Mouse (Mus musculus): ENCODE data around the gene Inha. TPM values are rescaled to one million over a fixed set of nuclear protein-coding genes. Genes with fewer than 3 reads are reported as not detected.

The Inha gene
- total and polyA plus RNA-seq, 3 experiments = not detected

GRCm38 (mm10) chr1:75559212-75559925 lies 52.5 kb downstream of the Inha start:
- no peaks in the 10 kb centered on the region for H3K79me2 ChIP-seq (ENCODE audit: control insufficient read depth, insufficient read depth, low read length, poor library complexity)
- H3K9me3 ChIP-seq (replicated peaks; ENCODE audit: insufficient read depth, low read length) = no peaks in the 10 kb centered on the region
- no peaks in the 10 kb centered on the region for H3K4me1 ChIP-seq (ENCODE audit: control insufficient read depth in 1 of 2, insufficient read depth in 2 of 2, low read length in 2 of 2)
- H3K27me3 ChIP-seq (ENCODE audit: control insufficient read depth in 1 of 2, insufficient read depth in 2 of 2, low read length in 2 of 2) = no peaks in the 10 kb centered on the region
- H3K9ac ChIP-seq (ENCODE audit: control insufficient read depth, low read depth, low read length, poor library complexity, severe bottlenecking) = no peak overlapping the region
- H3K27ac ChIP-seq (ENCODE audit: control insufficient read depth, low read depth, low read length) = no peak overlapping the region
- peak; percentile 5 for DNase-seq (ENCODE audit: low read depth, low spot score)
- H3K4me3 ChIP-seq (ENCODE audit: control insufficient read depth in 1 of 2, insufficient read depth in 1 of 2, low read depth in 2 of 2, low read length in 2 of 2) = no peak overlapping the region
- TF ChIP-seq CTCF (IDR thresholded peaks at IDR 0.05 in 2 of 3, conservative IDR thresholded peaks at IDR 0.05 in 1 of 3; ENCODE audit: control insufficient read depth in 1 of 3, insufficient read depth in 1 of 3, low read depth in 2 of 3, low read length in 3 of 3, poor library complexity in 1 of 3, severe bottlenecking in 1 of 3) (peak in 2 of 3 experiments; percentile 41 to 63; a peak in 4 of 6 replicates), MEF2A (IDR thresholded peaks at IDR 0.05; ENCODE audit: extremely low read depth, insufficient replicate concordance, low read depth, low read length, poor library complexity, severe bottlenecking) (no peak)
- no peaks in the 10 kb centered on the region for H3K36me3 ChIP-seq (ENCODE audit: control insufficient read depth in 1 of 2, insufficient read depth in 2 of 2, low read length in 2 of 2)

Other genes starting within 250 kb of the Inha start
- not detected in 2 replicates for gene Ptprn, start 242.6 kb upstream of the Inha start, total RNA-seq (2012; rRNA removed)
- under 1 TPM in 1 of 2 experiments, not detected in 1; 0.13 TPM for gene Ptprn, start 242.6 kb upstream of the Inha start, polyA plus RNA-seq (2012; ENCODE audit: insufficient read depth in 1 of 2, insufficient read length in 2 of 2, low read depth in 1 of 2, low replicate concordance in 2 of 2, missing spikeins in 1 of 2)
- gene Resp18, start 228.7 kb upstream of the Inha start, total RNA-seq (2012; rRNA removed) = not detected in 2 replicates
- not detected for gene Resp18, start 228.7 kb upstream of the Inha start, polyA plus RNA-seq (2012; ENCODE audit: insufficient read depth in 1 of 2, insufficient read length in 2 of 2, low read depth in 1 of 2, low replicate concordance in 2 of 2, missing spikeins in 1 of 2)
- gene Dnpep, start 189.1 kb upstream of the Inha start, total RNA-seq (2012; rRNA removed) = 34.7 and 35.9 TPM in 2 replicates
- gene Dnpep, start 189.1 kb upstream of the Inha start, polyA plus RNA-seq (2012; ENCODE audit: insufficient read depth in 1 of 2, insufficient read length in 2 of 2, low read depth in 1 of 2, low replicate concordance in 2 of 2, missing spikeins in 1 of 2) = 10 to 100 TPM in 1 of 2 experiments, not detected in 1; 59.3 TPM
- 4.6 and 7.2 TPM in 2 replicates for gene Des, start 146.7 kb upstream of the Inha start, total RNA-seq (2012; rRNA removed)
- 1 to 10 TPM in 1 of 2 experiments, not detected in 1; 7.0 TPM for gene Des, start 146.7 kb upstream of the Inha start, polyA plus RNA-seq (2012; ENCODE audit: insufficient read depth in 1 of 2, insufficient read length in 2 of 2, low read depth in 1 of 2, low replicate concordance in 2 of 2, missing spikeins in 1 of 2)
- gene Speg, start 131.8 kb upstream of the Inha start, total RNA-seq (2012; rRNA removed) = 1.7 and 1.8 TPM in 2 replicates
- 1 to 10 TPM in 1 of 2 experiments, not detected in 1; 9.5 TPM for gene Speg, start 131.8 kb upstream of the Inha start, polyA plus RNA-seq (2012; ENCODE audit: insufficient read depth in 1 of 2, insufficient read length in 2 of 2, low read depth in 1 of 2, low replicate concordance in 2 of 2, missing spikeins in 1 of 2)
- gene Gmppa, start 71.1 kb upstream of the Inha start, total RNA-seq (2012; rRNA removed) = 63.8 and 65.0 TPM in 2 replicates
- gene Gmppa, start 71.1 kb upstream of the Inha start, polyA plus RNA-seq (2012; ENCODE audit: insufficient read depth in 1 of 2, insufficient read length in 2 of 2, low read depth in 1 of 2, low replicate concordance in 2 of 2, missing spikeins in 1 of 2) = 100 to 1,000 TPM in 1 of 2 experiments, not detected in 1; 145 TPM
- gene Asic4, start 56.6 kb upstream of the Inha start, total RNA-seq (2012; rRNA removed) = 0.19 TPM in 1 of 2 replicates, not detected in the other
- gene Asic4, start 56.6 kb upstream of the Inha start, polyA plus RNA-seq (2012; ENCODE audit: insufficient read depth in 1 of 2, insufficient read length in 2 of 2, low read depth in 1 of 2, low replicate concordance in 2 of 2, missing spikeins in 1 of 2) = under 1 TPM in 1 of 2 experiments, not detected in 1; 0.18 TPM
- gene Chpf, start 27.8 kb upstream of the Inha start, total RNA-seq (2012; rRNA removed) = 23.9 and 32.3 TPM in 2 replicates
- 10 to 100 TPM in 1 of 2 experiments, not detected in 1; 49.0 TPM for gene Chpf, start 27.8 kb upstream of the Inha start, polyA plus RNA-seq (2012; ENCODE audit: insufficient read depth in 1 of 2, insufficient read length in 2 of 2, low read depth in 1 of 2, low replicate concordance in 2 of 2, missing spikeins in 1 of 2)
- gene Tmem198, start 27.5 kb upstream of the Inha start, total RNA-seq (2012; rRNA removed) = 0.33 and 0.65 TPM in 2 replicates
- gene Tmem198, start 27.5 kb upstream of the Inha start, polyA plus RNA-seq (2012; ENCODE audit: insufficient read depth in 1 of 2, insufficient read length in 2 of 2, low read depth in 1 of 2, low replicate concordance in 2 of 2, missing spikeins in 1 of 2) = 1 to 10 TPM in 1 of 2 experiments, not detected in 1; 1.4 TPM
- gene Obsl1, start 625 bp upstream of the Inha start, total RNA-seq (2012; rRNA removed) = 0.08 TPM in 1 of 2 replicates, not detected in the other
- 1 to 10 TPM in 1 of 2 experiments, not detected in 1; 1.2 TPM for gene Obsl1, start 625 bp upstream of the Inha start, polyA plus RNA-seq (2012; ENCODE audit: insufficient read depth in 1 of 2, insufficient read length in 2 of 2, low read depth in 1 of 2, low replicate concordance in 2 of 2, missing spikeins in 1 of 2)
- gene Stk11ip, start 14.5 kb downstream of the Inha start, total RNA-seq (2012; rRNA removed) = 9.7 and 10.2 TPM in 2 replicates
- 10 to 100 TPM in 1 of 2 experiments, not detected in 1; 29.4 TPM for gene Stk11ip, start 14.5 kb downstream of the Inha start, polyA plus RNA-seq (2012; ENCODE audit: insufficient read depth in 1 of 2, insufficient read length in 2 of 2, low read depth in 1 of 2, low replicate concordance in 2 of 2, missing spikeins in 1 of 2)
- not detected in 2 replicates for gene Slc4a3, start 39.2 kb downstream of the Inha start, total RNA-seq (2012; rRNA removed)
- gene Slc4a3, start 39.2 kb downstream of the Inha start, polyA plus RNA-seq (2012; ENCODE audit: insufficient read depth in 1 of 2, insufficient read length in 2 of 2, low read depth in 1 of 2, low replicate concordance in 2 of 2, missing spikeins in 1 of 2) = not detected